Mouse (Mus musculus) stomach, embryonic 14.5 days (tissue): ENCODE data around the gene Gm379. TPM values are rescaled to one million over a fixed set of nuclear protein-coding genes. Genes with fewer than 3 reads are reported as not detected.

ENCODE experiments used
- ATAC-seq: fragments of 200-750 bp; cut with Nextera tagmentation; 2 replicates; pipeline ENCODE4 v1.8.0; 2017; ENCODE audit warnings: low read depth, moderate TSS enrichment; ENCODE audit not compliant: insufficient number of reproducible peaks, insufficient read depth, low FRiP score
- H3K27ac ChIP-seq: fragments of 300-500 bp; sonication (generic); 2 replicates; pipeline ENCODE4 v1.5.1; 2014; ENCODE audit warnings: mild to moderate bottlenecking, low read length, moderate library complexity, mixed read lengths
- H3K27me3 ChIP-seq: fragments of 300-500 bp; sonication (generic); 2 replicates; pipeline ENCODE4 v1.6.1; 2014; ENCODE audit warnings: low read length, control low read depth, mixed read lengths; ENCODE audit not compliant: control insufficient read depth, insufficient read depth
- H3K36me3 ChIP-seq: fragments of 300-500 bp; sonication (generic); 2 replicates; pipeline ENCODE4 v1.6.1; 2014; ENCODE audit warnings: mild to moderate bottlenecking, control low read depth, low read length, moderate library complexity, mixed read lengths; ENCODE audit not compliant: control insufficient read depth, insufficient read depth
- H3K4me1 ChIP-seq: fragments of 300-500 bp; sonication (generic); 2 replicates; pipeline ENCODE4 v1.6.1; 2014; ENCODE audit warnings: low read length, control low read depth, mixed read lengths; ENCODE audit not compliant: control insufficient read depth, insufficient read depth
- H3K4me2 ChIP-seq: fragments of 300-500 bp; sonication (generic); replicated peaks from 2 replicates; pipeline ENCODE4 v1.6.1; 2014; ENCODE audit warnings: low read depth, low read length, control low read depth
- H3K4me3 ChIP-seq: fragments of 300-500 bp; sonication (generic); 2 replicates; pipeline ENCODE4 v1.5.1; 2014; ENCODE audit warnings: low read depth, low read length, control low read depth
- H3K9ac ChIP-seq: fragments of 300-500 bp; sonication (generic); replicated peaks from 2 replicates; pipeline ENCODE4 v1.6.1; 2014; ENCODE audit warnings: low read depth, mild to moderate bottlenecking, control low read depth, low read length, moderate library complexity, mixed read lengths
- H3K9me3 ChIP-seq: fragments of 300-500 bp; sonication (generic); 2 replicates; pipeline ENCODE4 v1.6.1; 2016; ENCODE audit warnings: low read depth, low read length, control low read depth; ENCODE audit not compliant: control insufficient read depth
- WGBS: fragments of 180-500 bp; shearing (Covaris S2); extraction: QIAGEN DNeasy Blood & Tissue Kit; methylation state at CpG from one replicate; pipeline ENCODE4 v1.1.7; 2014; 5-methylcytosine and 5-hydroxymethylcytosine counted together
- polyA plus RNA-seq: library from polyadenylated mRNA; unstranded; fragments of >200 nt; fragmentation: Nextera tagmentation; extraction: Ambion mirVana; gene quantifications from 2 replicates; pipeline ENCODE4 v1.2.1, GENCODE M21; 2014

The Gm379 gene
- polyA plus RNA-seq: not detected in 2 replicates

- ATAC-seq: no peak
- 36% methylated on average over 2 of the region's 2 CpGs for WGBS
- H3K9me3 ChIP-seq: no peaks in the 10 kb centered on the region
- H3K36me3 ChIP-seq: no peaks in the 10 kb centered on the region
- H3K4me1 ChIP-seq: no peaks in the 10 kb centered on the region
- H3K4me2 ChIP-seq: no peak within 1 kb of the TSS
- H3K27me3 ChIP-seq: no peaks in the 10 kb centered on the region
- no peak within 1 kb of the TSS for H3K4me3 ChIP-seq
- no peak within 1 kb of the TSS for H3K27ac ChIP-seq
- H3K9ac ChIP-seq: no peak within 1 kb of the TSS
Observed at GRCm38 (mm10) chrX:108664885-108665284, at the start of gene Gm379. Gm379 (minus strand) TSS chrX:108664891.

- Histone ChIP-seq H3K4me1 (no peaks in the 10 kb centered on the region), H3K4me3 (no peak overlapping the region), H3K36me3 (no peaks in the 10 kb centered on the region), H3K9ac (no peak overlapping the region), H3K27me3 (no peaks in the 10 kb centered on the region), H3K9me3 (no peaks in the 10 kb centered on the region), H3K4me2 (no peak overlapping the region), H3K27ac (no peak overlapping the region)
- 70% methylated on average over 2 of the region's 2 CpGs for WGBS
- ATAC-seq: no peak
Observed at GRCm38 (mm10) chrX:108704312-108704711, 39.6 kb upstream of the Gm379 start.

DNA sequence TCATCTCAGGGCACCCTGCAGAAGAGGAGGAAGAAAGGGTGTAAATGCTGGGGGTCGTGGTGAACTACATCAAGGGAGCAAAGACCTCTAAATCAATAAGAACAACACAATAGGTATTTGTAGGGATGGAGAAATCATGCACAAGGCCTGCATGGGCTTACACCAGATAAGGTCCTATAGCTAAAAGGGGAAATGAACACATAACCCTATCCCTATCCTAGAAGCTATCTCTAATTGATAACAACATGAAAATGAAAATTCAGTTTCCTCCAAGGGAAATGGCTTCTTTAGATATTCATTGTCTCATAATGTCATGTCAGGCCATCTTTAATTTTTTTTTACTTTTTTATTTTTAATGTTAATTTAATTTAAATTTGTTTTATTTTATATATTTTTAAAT lies 4.2 kb upstream of the Gm379 start:
- Histone ChIP-seq H3K36me3 (no peaks in the 10 kb centered on the region), H3K9me3 (no peaks in the 10 kb centered on the region), H3K27ac (no peak overlapping the region), H3K9ac (no peak overlapping the region), H3K4me3 (no peak overlapping the region), H3K4me2 (no peak overlapping the region), H3K27me3 (no peaks in the 10 kb centered on the region), H3K4me1 (no peaks in the 10 kb centered on the region)
- no peak for ATAC-seq
- WGBS: 32% methylated on average over 1 of the region's 1 CpGs

- no peaks in the 10 kb centered on the region for H3K27me3 ChIP-seq
- H3K27ac ChIP-seq: no peak overlapping the region
- H3K9ac ChIP-seq: no peak overlapping the region
- no peaks in the 10 kb centered on the region for H3K9me3 ChIP-seq
- H3K4me3 ChIP-seq: no peak overlapping the region
- no peak for ATAC-seq
- H3K36me3 ChIP-seq: no peaks in the 10 kb centered on the region
- 33% methylated on average over 1 of the region's 1 CpGs for WGBS
- H3K4me1 ChIP-seq: no peaks in the 10 kb centered on the region
- H3K4me2 ChIP-seq: no peak overlapping the region
Observed at GRCm38 (mm10) chrX:108621991-108622390, 42.7 kb downstream of the Gm379 start.

GRCm38 (mm10) chrX:108620886-108621285 lies 43.8 kb downstream of the Gm379 start:
- H3K9me3 ChIP-seq: no peaks in the 10 kb centered on the region
- no peaks in the 10 kb centered on the region for H3K27me3 ChIP-seq
- WGBS: 75% methylated on average over 1 of the region's 1 CpGs
- no peak for ATAC-seq
- no peak overlapping the region for H3K9ac ChIP-seq
- H3K36me3 ChIP-seq: no peaks in the 10 kb centered on the region
- no peak overlapping the region for H3K27ac ChIP-seq
- H3K4me1 ChIP-seq: no peaks in the 10 kb centered on the region
- no peak overlapping the region for H3K4me2 ChIP-seq
- no peak overlapping the region for H3K4me3 ChIP-seq

Other genes with a start within 250 kb of the Gm379 start
- 6.7 and 6.9 TPM in 2 replicates for gene Brwd3, start 169.5 kb upstream of the Gm379 start, polyA plus RNA-seq